Mouse (Mus musculus) granulocyte monocyte progenitor cell, adult 5-6 weeks (primary cell): ENCODE results near the gene Adgrd1. TPM values are rescaled to one million over a fixed set of nuclear protein-coding genes. Genes with fewer than 3 reads are reported as not detected.

ENCODE experiments used
- ATAC-seq: replicated peaks from 2 replicates; pipeline ENCODE4 v1.8.0; 2016; ENCODE audit warnings: mild to moderate bottlenecking, moderate TSS enrichment, inconsistent platforms; ENCODE audit not compliant: poor library complexity, severe bottlenecking
- total RNA-seq, 2 experiments: library from RNA; stranded (forward) in 1 of 2; stranded (reverse) in 1 of 2; fragments of 200-712, 200-1000 nt in 1 of 2; fragments of >200 nt in 1 of 2; fragmentation: Nextera tagmentation in 1 of 2; gene quantifications; 2 replicates each; pipeline ENCODE4 v1.2.3; 2014 to 2017

Adgrd1 gene
- total RNA-seq, 2 experiments from 2014 or later = 0.62 TPM; not detected in 1

DNA sequence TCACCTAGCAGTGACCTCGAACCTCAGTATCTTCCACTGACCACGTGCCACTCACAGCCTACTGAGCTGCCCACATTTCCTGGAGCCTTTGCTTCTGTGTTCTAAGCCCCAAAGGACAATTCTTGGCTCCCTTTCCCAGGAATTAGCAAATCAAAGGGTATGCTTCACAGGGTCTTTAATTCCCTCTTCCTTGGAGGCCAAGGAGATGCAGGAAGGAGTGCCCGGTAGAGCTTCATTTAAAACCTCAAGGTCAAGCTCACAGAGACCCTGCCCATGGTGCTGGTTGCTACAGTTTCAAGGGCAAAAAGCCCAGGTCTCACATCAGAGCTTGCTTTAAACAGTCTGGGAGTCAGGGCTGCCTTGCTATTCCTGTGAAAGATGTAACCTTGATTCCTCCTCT lies 145.7 kb downstream of the Adgrd1 start:
- ATAC-seq = no peak

DNA sequence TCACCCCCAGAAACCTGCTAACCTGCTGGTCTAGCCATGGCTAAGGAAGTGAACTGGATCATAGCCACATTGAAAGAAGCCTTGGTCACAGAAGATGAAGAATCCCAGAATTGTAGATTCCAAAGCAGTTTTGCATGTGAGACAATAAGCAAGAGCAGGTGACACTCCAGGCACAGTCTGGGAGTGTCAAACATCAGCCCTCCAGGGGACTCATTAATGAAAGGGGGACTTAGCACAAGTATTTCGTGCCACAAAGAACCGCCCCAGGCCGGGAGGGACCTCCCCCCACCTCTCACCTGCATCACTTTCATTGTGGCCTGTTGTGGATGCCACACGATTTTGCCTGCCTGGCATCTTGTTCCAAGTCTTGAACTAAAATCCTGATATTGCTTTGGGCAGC lies 146.6 kb downstream of the Adgrd1 start:
- no peak for ATAC-seq

DNA sequence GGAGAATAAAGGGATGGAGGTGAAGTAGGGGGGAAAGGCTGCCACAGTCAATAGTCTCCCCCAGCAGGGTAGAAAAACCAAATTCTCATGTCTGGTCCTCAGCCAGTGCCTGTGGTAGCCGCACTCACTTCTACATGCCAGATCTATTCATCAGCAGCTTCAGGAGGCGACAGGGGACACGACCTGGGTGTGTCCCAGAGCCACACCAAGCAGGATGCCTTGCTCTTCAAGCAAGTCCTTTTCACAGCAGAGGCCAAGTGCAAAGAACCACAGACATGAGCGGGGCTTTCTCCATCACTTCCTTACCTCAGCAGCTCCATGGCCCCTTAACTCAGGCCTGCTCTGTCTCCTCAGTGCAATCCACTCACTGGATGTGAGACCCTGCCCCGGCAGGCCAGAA lies 147.8 kb downstream of the Adgrd1 start:
- no peak for ATAC-seq

DNA sequence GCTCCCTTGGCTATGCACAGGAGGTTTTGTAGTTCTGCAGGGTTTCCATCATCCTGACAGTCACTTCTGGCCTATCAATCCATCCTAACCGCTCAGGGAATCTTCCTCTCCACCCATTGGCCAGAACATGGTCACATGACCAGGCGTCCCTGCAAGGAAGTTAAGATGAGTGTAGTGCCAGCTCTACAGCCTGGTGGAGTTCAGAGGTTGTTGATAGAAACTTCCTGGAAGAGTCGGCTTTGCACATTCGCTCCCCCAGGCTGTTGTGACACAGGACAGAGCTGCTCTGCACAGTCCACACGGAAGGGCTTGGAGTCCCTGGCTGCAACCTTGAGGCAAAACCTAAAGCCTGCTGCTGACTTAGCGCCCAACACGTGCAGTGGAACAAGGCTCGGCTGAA lies 152.5 kb downstream of the Adgrd1 start:
- no peak for ATAC-seq

Other genes with a start within 250 kb of the Adgrd1 start
- not detected in 2 replicates for gene Rimbp2, start 143.3 kb upstream of the Adgrd1 start, total RNA-seq (2014; fragmentation: Nextera tagmentation)
- gene Rimbp2, start 143.3 kb upstream of the Adgrd1 start, total RNA-seq (2017) = not detected in 2 replicates
- 7.5 and 23.0 TPM in 2 replicates for gene Stx2, start 88.2 kb upstream of the Adgrd1 start, total RNA-seq (2014; fragmentation: Nextera tagmentation)
- 10.9 and 12.6 TPM in 2 replicates for gene Stx2, start 88.2 kb upstream of the Adgrd1 start, total RNA-seq (2017)
- 440 and 513 TPM in 2 replicates for gene Ran, start 76.7 kb upstream of the Adgrd1 start, total RNA-seq (2014; fragmentation: Nextera tagmentation)
- 599 and 620 TPM in 2 replicates for gene Ran, start 76.7 kb upstream of the Adgrd1 start, total RNA-seq (2017)